Mouse (Mus musculus) common myeloid progenitor, adult 5-6 weeks (primary cell): ENCODE measurements at regions not wholly inside any gene's neighbourhood (a gene's known extent, or its start where the extent isn't known, plus 50 kb on each side); places are given as distances from the start of the nearest gene placed in this dataset.
A peak's percentile ranks its signal among the peaks of the same experiment; 100 is the strongest.

ENCODE experiments used
- ATAC-seq: replicated peaks from 2 replicates; pipeline ENCODE4 v1.8.0; 2016; ENCODE audit warnings: low read depth, mild to moderate bottlenecking, moderate TSS enrichment, inconsistent platforms; ENCODE audit not compliant: poor library complexity, severe bottlenecking

- no peak for ATAC-seq
Measured at GRCm38 (mm10) chr12:10567881-10568280, 177.3 kb downstream of the Rdh14 start.

GRCm38 (mm10) chr12:10571643-10572377 is 181.2 kb downstream of the Rdh14 start:
- no peak for ATAC-seq

GRCm38 (mm10) chr12:10572378-10572650 is 181.7 kb downstream of the Rdh14 start:
- ATAC-seq, result no peak

- no peak for ATAC-seq
Measured at GRCm38 (mm10) chr12:10573381-10573780, 182.8 kb downstream of the Rdh14 start.

- no peak for ATAC-seq
Measured at GRCm38 (mm10) chr12:10582840-10583614, 192.5 kb downstream of the Rdh14 start.

GRCm38 (mm10) chr12:10584026-10584425 is 193.5 kb downstream of the Rdh14 start:
- no peak for ATAC-seq

- peak; percentile 87 for ATAC-seq
Measured at GRCm38 (mm10) chr12:10589537-10589936, 199.0 kb downstream of the Rdh14 start.

- ATAC-seq, result peak; percentile 82
Measured at GRCm38 (mm10) chr12:10597976-10598746, 207.6 kb downstream of the Rdh14 start.

- ATAC-seq, result no peak
Measured at GRCm38 (mm10) chr12:10600111-10600510, 209.5 kb downstream of the Rdh14 start.

- ATAC-seq, result no peak
Measured at GRCm38 (mm10) chr12:10618319-10618718, 227.7 kb downstream of the Rdh14 start.

- ATAC-seq, result no peak
Measured at GRCm38 (mm10) chr12:10620541-10620940, 230.0 kb downstream of the Rdh14 start.

GRCm38 (mm10) chr12:10638591-10638990 is 248.0 kb downstream of the Rdh14 start:
- ATAC-seq, result no peak

GRCm38 (mm10) chr12:10654466-10655184 is 264.1 kb downstream of the Rdh14 start:
- ATAC-seq, result no peak

- no peak for ATAC-seq
Measured at GRCm38 (mm10) chr12:10655185-10655544, 264.6 kb downstream of the Rdh14 start.

- ATAC-seq, result no peak
Measured at GRCm38 (mm10) chr12:10658826-10659225, 268.3 kb downstream of the Rdh14 start.

- no peak for ATAC-seq
Measured at GRCm38 (mm10) chr12:10686747-10687146, 296.2 kb downstream of the Rdh14 start.
